Mouse (Mus musculus): Measurements from ENCODE around the gene Tgfb3. TPM values are rescaled to one million over a fixed set of nuclear protein-coding genes. Genes with fewer than 3 reads are reported as not detected.

Gene Tgfb3
- polyA plus RNA-seq, 1 experiment from 2014 or later, result 19.9 TPM

Other genes with a start within 250 kb of the Tgfb3 start
- 83.4 and 90.1 TPM in 2 replicates for gene Ift43, start 3.5 kb upstream of the Tgfb3 start, polyA plus RNA-seq (2016; fragmentation: Nextera tagmentation; extraction: Ambion mirVana)
- 23.5 and 24.6 TPM in 2 replicates for gene Gpatch2l, start 162.8 kb upstream of the Tgfb3 start, polyA plus RNA-seq (2016; fragmentation: Nextera tagmentation; extraction: Ambion mirVana)